Mouse (Mus musculus) forebrain, postnatal 0 days (tissue): Measurements from ENCODE around the gene Kcnc1. TPM values are rescaled to one million over a fixed set of nuclear protein-coding genes. Genes with fewer than 3 reads are reported as not detected.

ENCODE experiments used
- ATAC-seq: fragments of 200-750 bp; cut with Nextera tagmentation; 2 replicates; pipeline ENCODE4 v1.8.0; 2017; ENCODE audit warnings: mild to moderate bottlenecking, moderate library complexity
- DNase-seq: peaks from one replicate; pipeline ENCODE4 v3.0.0-alpha.2; 2015
- H3K27ac ChIP-seq: fragments of 300-500 bp; sonication (generic); 2 replicates; pipeline ENCODE4 v1.5.1; 2014; ENCODE audit warnings: low read depth, mild to moderate bottlenecking, antibody characterized with exemption, low read length, moderate library complexity, mixed read lengths
- H3K27me3 ChIP-seq: fragments of 300-500 bp; sonication (generic); 2 replicates; pipeline ENCODE4 v1.6.1; 2014; ENCODE audit warnings: mild to moderate bottlenecking, low read length, mixed read lengths; ENCODE audit not compliant: insufficient read depth
- H3K36me3 ChIP-seq: fragments of 300-500 bp; sonication (generic); 2 replicates; pipeline ENCODE4 v1.6.1; 2014; ENCODE audit warnings: mild to moderate bottlenecking, moderate library complexity; ENCODE audit not compliant: insufficient read depth
- H3K4me1 ChIP-seq: fragments of 300-500 bp; sonication (generic); 2 replicates; pipeline ENCODE4 v1.6.1; 2014; ENCODE audit warnings: antibody characterized with exemption; ENCODE audit not compliant: insufficient read depth
- H3K4me2 ChIP-seq: fragments of 300-500 bp; sonication (generic); 2 replicates; pipeline ENCODE4 v1.6.1; 2014; ENCODE audit warnings: low read depth, mild to moderate bottlenecking, moderate library complexity
- H3K4me3 ChIP-seq: fragments of 300-500 bp; sonication (generic); 2 replicates; pipeline ENCODE4 v1.5.1; 2014; ENCODE audit warnings: low read depth, low read length, mixed read lengths
- H3K9ac ChIP-seq: fragments of 300-500 bp; sonication (generic); 2 replicates; pipeline ENCODE4 v1.6.1; 2014; ENCODE audit warnings: mild to moderate bottlenecking
- H3K9me3 ChIP-seq: fragments of 300-500 bp; sonication (generic); 2 replicates; pipeline ENCODE4 v1.6.1; 2016; ENCODE audit warnings: low read length
- CTCF ChIP-seq: sonication (generic); IDR thresholded peaks from 2 replicates; pipeline ENCODE4 v1.5.1; 2016; ENCODE audit warnings: antibody characterized with exemption, control low read depth, low read depth
- WGBS: fragments of 180-500 bp; shearing (Covaris S2); extraction: QIAGEN DNeasy Blood & Tissue Kit; methylation state at CpG from one replicate; pipeline ENCODE4 v1.1.7; 2014; 5-methylcytosine and 5-hydroxymethylcytosine counted together
- polyA plus RNA-seq: library from polyadenylated mRNA; unstranded; fragments of >200 nt; fragmentation: Nextera tagmentation; extraction: Ambion mirVana; gene quantifications from 2 replicates; pipeline ENCODE4 v1.2.1, GENCODE M21; 2015
- total RNA-seq: library from RNA; depleted of rRNA; stranded (reverse); fragments of >200 nt; gene quantifications from 2 replicates; pipeline ENCODE4 v1.2.3, GENCODE M21; 2014

The Kcnc1 gene
- total and polyA plus RNA-seq, 2 experiments from 2014 or later = 22.8 to 23.3 TPM

DNA sequence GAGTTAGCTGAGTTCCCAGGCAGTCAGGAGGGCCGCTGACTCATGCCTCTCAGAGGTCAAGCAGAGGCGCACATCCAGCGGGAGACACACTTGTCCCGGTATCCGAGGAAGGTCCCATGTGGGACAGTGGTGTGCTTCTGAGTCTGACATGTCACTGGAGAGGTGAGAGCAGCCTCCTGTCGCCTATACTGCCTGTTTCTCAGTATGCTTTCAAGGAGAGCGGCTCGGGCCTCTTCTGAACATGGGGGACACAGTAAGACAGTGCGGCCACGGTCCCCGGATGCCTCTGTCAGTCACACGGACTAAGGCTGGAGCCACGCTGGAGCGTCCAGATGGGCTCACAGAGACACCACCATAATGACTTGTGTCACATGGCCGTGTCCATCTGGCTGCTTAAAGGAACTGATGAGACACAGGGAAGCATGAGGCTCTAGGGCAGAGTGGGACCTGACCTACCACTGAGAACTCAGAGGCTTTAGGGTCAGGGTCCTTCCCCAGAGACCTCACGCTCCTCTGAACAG, 21.9 kb downstream of the Kcnc1 start:
- no peak for TF ChIP-seq CTCF
- H3K27me3 ChIP-seq = no peaks in the 10 kb centered on the region
- no peak for ATAC-seq
- H3K4me1 ChIP-seq = peaks cover 19% of the 10 kb centered on the region
- no peak for DNase-seq
- no peaks in the 10 kb centered on the region for H3K36me3 ChIP-seq
- no peak overlapping the region for H3K4me2 ChIP-seq
- no peak overlapping the region for H3K4me3 ChIP-seq
- H3K9me3 ChIP-seq = no peaks in the 10 kb centered on the region
- H3K27ac ChIP-seq = no peak overlapping the region
- no peak overlapping the region for H3K9ac ChIP-seq
- WGBS = 81% methylated on average over 16 of the region's 16 CpGs

DNA sequence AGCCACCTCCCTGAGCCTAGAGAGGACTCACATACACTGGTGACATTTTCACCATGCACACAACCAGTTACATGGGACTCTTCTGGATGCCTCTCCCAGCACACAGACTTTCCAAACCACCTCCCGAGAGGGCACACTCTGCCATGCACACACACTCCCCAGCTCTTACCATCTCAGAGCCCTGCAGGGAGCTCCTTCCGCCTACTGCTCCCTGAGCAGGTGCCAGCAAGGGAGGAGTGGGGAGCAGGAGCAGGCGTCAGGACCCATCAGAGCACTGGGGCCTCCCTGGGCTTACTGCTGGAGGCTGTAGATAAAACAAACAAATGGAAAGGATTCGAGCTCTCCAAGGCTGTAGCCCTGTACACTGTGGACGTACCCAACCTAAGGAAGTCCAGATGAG, 25.2 kb downstream of the Kcnc1 start:
- Histone ChIP-seq H3K27ac (peak overlapping the region; percentile 76), H3K9ac (no peak overlapping the region), H3K36me3 (no peaks in the 10 kb centered on the region), H3K27me3 (no peaks in the 10 kb centered on the region), H3K4me3 (no peak overlapping the region), H3K4me1 (peaks cover 27% of the 10 kb centered on the region), H3K9me3 (no peaks in the 10 kb centered on the region), H3K4me2 (peak overlapping the region; percentile 43; the same call in 1 of the 2 replicates)
- ATAC-seq (no peak), DNase-seq (peak; percentile 20)
- TF ChIP-seq CTCF = no peak
- 33% methylated on average over 5 of the region's 5 CpGs for WGBS

DNA sequence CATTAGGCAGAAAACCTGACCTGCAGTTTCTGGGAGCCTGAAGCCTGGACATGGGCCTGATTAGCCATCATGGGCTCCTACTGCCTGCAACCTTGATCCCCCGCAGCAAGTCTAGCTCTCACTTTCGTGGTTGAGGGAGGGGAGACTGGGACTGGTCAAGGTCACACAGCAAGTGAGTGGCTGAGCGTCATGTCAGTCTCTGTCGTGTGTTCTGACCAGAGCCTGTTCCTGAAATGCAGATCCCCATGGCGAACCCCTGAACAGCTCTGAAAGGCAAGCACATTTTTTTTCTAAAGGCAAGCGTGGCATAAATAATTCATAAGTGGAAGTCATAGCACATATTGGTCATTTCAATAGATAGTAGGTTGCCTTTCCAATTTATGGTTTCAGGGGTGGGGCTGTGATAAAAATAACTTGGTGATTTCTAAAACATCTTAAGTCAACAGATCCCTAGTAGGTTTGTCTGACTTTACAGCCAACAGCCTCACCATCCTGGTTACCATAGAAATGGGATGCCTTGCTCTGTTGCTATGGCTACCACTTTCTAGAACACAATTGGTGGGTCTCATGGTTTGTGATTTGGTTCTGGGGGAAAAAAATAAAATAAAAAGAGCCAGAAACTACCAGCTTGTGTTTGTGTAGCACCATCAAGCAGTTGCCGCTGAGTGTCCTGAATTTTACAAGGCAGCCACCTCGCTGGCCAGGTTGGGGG, 25.9 kb downstream of the Kcnc1 start:
- Histone ChIP-seq H3K4me1 (peaks cover 27% of the 10 kb centered on the region), H3K36me3 (no peaks in the 10 kb centered on the region), H3K4me3 (0 out of 2 replicates have a peak overlapping the region, but pooled peaks have one; percentile 16), H3K9me3 (no peaks in the 10 kb centered on the region), H3K27me3 (no peaks in the 10 kb centered on the region), H3K27ac (peak overlapping the region; percentile 83), H3K9ac (no peak overlapping the region), H3K4me2 (peak overlapping the region; percentile 43)
- WGBS = 33% methylated on average over 8 of the region's 8 CpGs
- DNase-seq = peak; percentile 85
- TF ChIP-seq CTCF = no peak
- ATAC-seq = peak; percentile 91

DNA sequence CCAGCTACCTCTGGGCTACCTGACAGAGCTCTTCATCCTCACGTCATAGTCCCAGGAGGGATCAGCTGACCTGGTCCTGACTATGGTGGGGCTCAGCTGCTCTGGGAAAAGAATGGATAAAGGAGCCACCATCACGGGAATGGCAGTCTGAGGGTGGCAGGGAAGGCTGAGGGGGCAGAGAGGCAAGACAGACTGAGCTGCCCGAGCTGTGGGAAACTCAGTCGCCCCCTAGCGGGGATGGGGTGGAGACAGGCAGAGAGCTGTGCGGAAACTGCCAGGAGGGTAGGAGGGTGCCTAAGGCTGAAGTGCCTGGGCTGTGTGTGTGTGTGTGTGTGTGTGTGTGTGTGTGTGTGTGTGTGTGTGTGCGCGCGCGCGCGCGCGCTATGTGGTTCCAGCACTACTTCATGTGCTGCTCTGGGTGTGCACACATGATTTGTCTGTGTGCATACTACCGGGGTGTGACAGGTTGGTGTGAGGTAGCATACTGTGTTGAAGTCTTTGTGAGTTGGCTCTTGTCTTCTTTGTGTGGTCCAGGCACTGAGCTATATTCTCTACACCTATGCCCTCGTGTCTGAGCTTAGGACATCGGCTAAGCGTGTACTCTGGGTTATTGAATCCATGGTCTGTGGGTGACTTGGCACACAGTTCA, 26.6 kb downstream of the Kcnc1 start:
- no peak overlapping the region for H3K9ac ChIP-seq
- ATAC-seq (peak; percentile 66), DNase-seq (peak; percentile 66)
- no peaks in the 10 kb centered on the region for H3K27me3 ChIP-seq
- peak overlapping the region; percentile 83 for H3K27ac ChIP-seq
- peak overlapping the region; percentile 43 for H3K4me2 ChIP-seq
- WGBS = 60% methylated on average over 18 of the region's 18 CpGs
- peak; percentile 76 for TF ChIP-seq CTCF
- H3K4me3 ChIP-seq = 0 out of 2 replicates have a peak overlapping the region, but pooled peaks have one; percentile 16
- H3K9me3 ChIP-seq = no peaks in the 10 kb centered on the region
- H3K36me3 ChIP-seq = peaks cover 4% of the 10 kb centered on the region
- H3K4me1 ChIP-seq = peaks cover 27% of the 10 kb centered on the region

DNA sequence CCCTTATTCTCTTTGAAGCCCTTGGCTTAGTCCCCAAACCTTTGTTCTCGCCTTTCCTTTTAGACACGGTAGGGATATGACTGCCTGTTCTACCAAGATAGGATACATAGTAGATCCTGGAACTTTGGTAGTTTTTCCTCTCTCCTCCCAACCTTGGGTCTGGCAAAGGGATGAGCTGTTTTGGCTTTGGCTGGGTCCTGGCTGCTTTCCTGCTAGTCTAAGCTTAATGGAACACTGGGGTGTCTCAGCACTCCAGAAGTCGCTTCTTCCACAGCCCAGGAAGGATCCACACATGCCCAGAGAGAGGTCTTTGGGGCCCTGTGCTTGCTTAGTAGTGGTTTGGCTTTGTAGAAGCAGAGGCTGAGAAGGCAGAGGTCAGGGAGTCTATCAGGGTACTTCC, 27.7 kb downstream of the Kcnc1 start:
- Histone ChIP-seq H3K4me3 (no peak overlapping the region), H3K4me2 (no peak overlapping the region), H3K9ac (no peak overlapping the region), H3K9me3 (no peaks in the 10 kb centered on the region), H3K27ac (no peak overlapping the region), H3K27me3 (no peaks in the 10 kb centered on the region), H3K36me3 (peaks cover 9% of the 10 kb centered on the region), H3K4me1 (peaks cover 27% of the 10 kb centered on the region)
- 55% methylated on average over 3 of the region's 3 CpGs for WGBS
- no peak for ATAC-seq
- DNase-seq = peak; percentile 27
- no peak for TF ChIP-seq CTCF

DNA sequence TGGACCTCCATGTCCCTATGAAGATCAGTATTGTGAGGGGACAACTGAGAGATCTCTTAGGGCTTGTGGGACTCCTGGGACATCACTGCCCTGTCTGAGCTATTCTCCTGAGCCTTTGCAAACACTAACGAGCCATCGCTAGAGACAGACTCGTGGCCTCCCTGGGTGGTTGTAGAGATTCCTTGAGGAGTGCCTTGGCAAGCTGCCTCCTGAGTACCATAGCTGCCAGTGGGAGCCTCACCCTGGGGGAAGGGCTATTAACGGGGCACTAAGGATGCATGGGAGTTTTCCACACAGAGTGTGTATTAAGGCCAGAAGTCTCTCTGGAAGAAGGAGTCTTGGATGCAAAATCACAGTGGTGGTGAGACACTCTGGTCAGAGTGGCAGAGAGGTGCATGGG, 28.7 kb downstream of the Kcnc1 start:
- DNase-seq (no peak), ATAC-seq (no peak)
- H3K4me3 ChIP-seq = no peak overlapping the region
- no peak overlapping the region for H3K9ac ChIP-seq
- WGBS = 14% methylated on average over 4 of the region's 4 CpGs
- H3K9me3 ChIP-seq = no peaks in the 10 kb centered on the region
- no peak overlapping the region for H3K4me2 ChIP-seq
- H3K4me1 ChIP-seq = peaks cover 27% of the 10 kb centered on the region
- peaks cover 12% of the 10 kb centered on the region for H3K36me3 ChIP-seq
- H3K27me3 ChIP-seq = no peaks in the 10 kb centered on the region
- TF ChIP-seq CTCF = no peak
- H3K27ac ChIP-seq = no peak overlapping the region

DNA sequence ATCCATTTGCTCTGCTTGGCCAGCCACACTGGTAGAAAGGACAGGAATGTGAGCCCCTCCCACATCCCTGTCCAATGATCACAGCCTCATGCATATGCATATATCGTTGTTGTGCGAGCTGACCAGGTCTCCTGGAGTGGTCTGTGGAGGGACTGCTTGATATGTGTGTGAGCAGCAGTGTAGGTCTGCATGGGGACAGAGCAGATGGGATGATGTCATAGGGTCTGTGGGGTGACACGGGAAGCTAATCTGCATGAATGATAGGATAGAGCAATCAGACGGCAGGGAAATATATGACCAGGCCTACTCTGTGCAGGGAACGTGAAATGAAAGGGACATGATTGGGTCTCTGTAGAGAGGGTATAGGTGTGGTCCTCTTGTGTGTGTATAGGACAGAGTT, 37.6 kb downstream of the Kcnc1 start:
- Histone ChIP-seq H3K4me3 (no peak overlapping the region), H3K9ac (no peak overlapping the region), H3K27me3 (no peaks in the 10 kb centered on the region), H3K9me3 (no peaks in the 10 kb centered on the region), H3K4me2 (no peak overlapping the region), H3K4me1 (no peaks in the 10 kb centered on the region), H3K27ac (no peak overlapping the region), H3K36me3 (peaks cover 22% of the 10 kb centered on the region; the same call in 1 of the 2 replicates)
- DNase-seq (no peak), ATAC-seq (peak; percentile 44)
- TF ChIP-seq CTCF = no peak
- WGBS = 37% methylated on average over 5 of the region's 5 CpGs
